Mouse (Mus musculus): ENCODE data around the gene Abi3bp.

The Abi3bp gene

GRCm38 (mm10) chr16:56686747-56687146 lies 209.1 kb downstream of the Abi3bp start:
- no peak for DNase-seq (ENCODE audit: inconsistent ontology term)

- DNase-seq (ENCODE audit: inconsistent ontology term), result no peak
Observed at GRCm38 (mm10) chr16:56690715-56691114, 213.0 kb downstream of the Abi3bp start.

- DNase-seq (ENCODE audit: inconsistent ontology term), result no peak
Observed at GRCm38 (mm10) chr16:56696448-56696847, 218.8 kb downstream of the Abi3bp start.

- no peak for DNase-seq (ENCODE audit: inconsistent ontology term)
Observed at GRCm38 (mm10) chr16:56700898-56701297, 223.2 kb downstream of the Abi3bp start.

GRCm38 (mm10) chr16:56705731-56706130 lies 228.1 kb downstream of the Abi3bp start:
- no peak for DNase-seq (ENCODE audit: inconsistent ontology term)

GRCm38 (mm10) chr16:56710071-56710470 lies 232.4 kb downstream of the Abi3bp start:
- no peak for DNase-seq (ENCODE audit: inconsistent ontology term)

GRCm38 (mm10) chr16:56715608-56716007 lies 237.9 kb downstream of the Abi3bp start:
- DNase-seq (ENCODE audit: inconsistent ontology term), result no peak

- no peak for DNase-seq (ENCODE audit: inconsistent ontology term)
Observed at GRCm38 (mm10) chr16:56716557-56717179, 239.0 kb downstream of the Abi3bp start.

- DNase-seq (ENCODE audit: inconsistent ontology term), result peak; percentile 100
Observed at GRCm38 (mm10) chr16:56717224-56718200, 239.8 kb downstream of the Abi3bp start, which contains the start of gene Tfg. TSS of gene Tfg (minus strand) at chr16:56717450.

GRCm38 (mm10) chr16:56719031-56719430 lies 241.4 kb downstream of the Abi3bp start:
- no peak for DNase-seq (ENCODE audit: inconsistent ontology term)

- DNase-seq (ENCODE audit: inconsistent ontology term), result no peak
Observed at GRCm38 (mm10) chr16:56722357-56722756, 244.7 kb downstream of the Abi3bp start.

- no peak for DNase-seq (ENCODE audit: inconsistent ontology term)
Observed at GRCm38 (mm10) chr16:56724927-56725326, 247.2 kb downstream of the Abi3bp start.

GRCm38 (mm10) chr16:56729060-56729459 lies 251.4 kb downstream of the Abi3bp start:
- DNase-seq (ENCODE audit: inconsistent ontology term), result no peak
